Mouse (Mus musculus): Measurements from ENCODE around the gene Ric8a.

DNA sequence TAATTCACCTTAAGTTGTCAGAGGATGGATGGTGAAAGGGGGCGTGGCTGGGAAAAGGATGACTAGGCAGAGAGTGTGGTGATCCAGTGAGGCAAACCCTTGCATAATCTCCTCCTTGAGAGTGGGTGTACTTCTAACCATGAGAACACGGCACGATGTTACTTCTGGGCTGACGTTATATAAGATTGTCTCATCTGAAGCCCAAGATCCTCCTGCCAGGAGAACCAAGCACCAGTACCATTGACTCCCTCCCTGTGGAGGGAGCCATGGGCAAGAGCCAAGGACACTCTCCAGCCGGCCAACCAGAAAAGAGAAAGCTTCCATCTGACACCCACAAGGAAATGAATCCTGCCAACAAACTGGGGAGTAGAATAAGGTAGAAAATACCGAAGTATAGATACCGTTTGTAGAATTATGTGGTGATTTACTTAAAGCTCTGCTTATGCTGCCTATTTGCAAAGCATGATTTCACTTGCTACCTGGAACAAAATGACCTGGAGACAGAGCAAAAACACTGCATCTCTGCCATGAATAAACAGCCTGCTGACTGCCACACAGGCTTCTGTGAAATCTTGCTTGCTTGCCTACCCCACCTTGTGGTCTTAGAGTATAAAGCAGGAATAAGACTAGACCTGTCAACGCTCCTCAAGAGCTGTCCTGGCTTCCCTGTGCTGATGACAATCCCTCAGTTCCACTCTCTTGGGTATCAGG lies 28.4 kb upstream of the Ric8a start:
- TF ChIP-seq CTCF (IDR thresholded peaks at IDR 0.05; ENCODE audit: control insufficient read depth, insufficient read depth, insufficient read length), result no peak
- TF ChIP-seq CEBPB (IDR thresholded peaks at IDR 0.05; ENCODE audit: low read depth), result no peak
- no peak for TF ChIP-seq USF1 (IDR thresholded peaks at IDR 0.05; ENCODE audit: low read depth)
- TF ChIP-seq MAX (IDR thresholded peaks at IDR 0.05), result no peak
- no peak for TF ChIP-seq MYOG (IDR thresholded peaks at IDR 0.05; ENCODE audit: control insufficient read depth, extremely low read depth, insufficient read length)
- no peak for TF ChIP-seq MYOD1 (IDR thresholded peaks at IDR 0.05; ENCODE audit: control insufficient read depth, insufficient read length, low read depth)
- TF ChIP-seq FOSL1 (IDR thresholded peaks at IDR 0.05; ENCODE audit: insufficient read depth, low read length, poor library complexity, severe bottlenecking), result no peak
